Mouse (Mus musculus): ENCODE data around the gene Papola. TPM values are rescaled to one million over a fixed set of nuclear protein-coding genes. Genes with fewer than 3 reads are reported as not detected.

Gene Papola
- total and polyA plus RNA-seq, 2 experiments from 2014 or later = 84.1 to 119 TPM

DNA sequence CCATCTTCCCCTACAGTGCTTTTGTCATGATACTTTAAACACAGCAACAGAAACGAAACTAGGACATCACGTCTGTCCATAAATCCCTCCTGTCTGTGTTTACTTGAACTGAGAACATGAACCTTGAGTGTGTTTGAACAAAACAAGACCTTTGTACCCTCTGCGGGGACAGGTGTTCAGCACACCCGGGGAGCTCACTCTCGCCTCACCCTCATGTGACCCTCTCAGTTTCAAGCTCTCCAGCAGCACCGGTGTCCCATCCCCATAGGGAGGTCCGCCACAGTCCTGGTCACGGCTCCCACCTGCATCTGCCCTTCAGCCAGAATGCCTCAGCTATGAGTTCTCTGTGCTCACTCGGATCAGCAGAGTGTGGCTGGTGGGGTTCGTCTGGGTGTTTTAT lies 30.7 kb upstream of the Papola start:
- no peak overlapping the region for H3K27ac ChIP-seq
- 93% methylated on average over 10 of the region's 10 CpGs for WGBS
- H3K9me3 ChIP-seq (ENCODE audit: low read length) = no peaks in the 10 kb centered on the region
- no peak for TF ChIP-seq CTCF (IDR thresholded peaks at IDR 0.05; ENCODE audit: low read depth)
- H3K9ac ChIP-seq (replicated peaks; ENCODE audit: low read length) = no peak overlapping the region
- ATAC-seq (no peak), DNase-seq (ENCODE audit: low spot score) (no peak)
- no peaks in the 10 kb centered on the region for H3K4me1 ChIP-seq (ENCODE audit: insufficient read depth, low read length)
- no peak overlapping the region for H3K4me2 ChIP-seq (ENCODE audit: low read depth, low read length)
- H3K36me3 ChIP-seq (ENCODE audit: insufficient read depth, low read length) = no peaks in the 10 kb centered on the region
- no peak overlapping the region for H3K4me3 ChIP-seq (ENCODE audit: low read length)
- H3K27me3 ChIP-seq (ENCODE audit: insufficient read depth, low read length) = no peaks in the 10 kb centered on the region

DNA sequence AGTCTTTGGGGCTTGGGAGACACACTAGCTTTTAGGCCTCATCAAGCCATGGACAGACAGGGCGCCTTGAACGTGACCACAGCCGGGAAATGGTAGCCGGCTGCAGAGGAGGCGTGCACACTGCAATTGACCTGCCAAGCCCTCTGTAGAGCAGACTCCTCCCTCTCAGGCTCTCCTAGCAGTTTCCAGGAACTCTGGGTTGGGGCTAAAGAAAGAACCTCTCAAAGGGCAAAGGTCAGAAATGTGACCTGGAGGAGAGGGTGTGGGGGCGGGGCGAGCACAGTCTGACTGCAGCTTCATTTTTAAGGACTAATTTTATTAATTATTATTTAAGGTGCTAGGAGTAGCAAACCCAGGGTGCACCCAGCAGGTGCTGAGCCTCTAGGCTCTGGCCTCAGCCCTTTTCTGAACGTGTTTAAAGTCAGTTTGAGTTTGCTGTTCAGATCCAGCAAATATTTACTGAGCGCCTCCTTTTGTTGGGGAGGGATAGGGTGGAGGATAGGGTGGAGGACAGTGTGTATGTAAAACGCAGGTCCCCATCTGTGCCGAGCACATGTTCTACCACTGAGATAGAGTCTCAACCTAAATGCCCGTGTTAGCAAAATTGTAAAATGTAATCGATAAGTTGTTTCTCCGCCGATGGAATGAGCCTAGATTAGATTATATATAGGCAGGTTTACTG lies 26.5 kb upstream of the Papola start:
- Histone ChIP-seq H3K27ac (no peak overlapping the region), H3K4me1 (ENCODE audit: insufficient read depth, low read length) (no peaks in the 10 kb centered on the region), H3K4me3 (ENCODE audit: low read length) (no peak overlapping the region), H3K9me3 (ENCODE audit: low read length) (no peaks in the 10 kb centered on the region), H3K9ac (replicated peaks; ENCODE audit: low read length) (no peak overlapping the region), H3K27me3 (ENCODE audit: insufficient read depth, low read length) (no peaks in the 10 kb centered on the region), H3K4me2 (ENCODE audit: low read depth, low read length) (no peak overlapping the region), H3K36me3 (ENCODE audit: insufficient read depth, low read length) (no peaks in the 10 kb centered on the region)
- no peak for DNase-seq (ENCODE audit: low spot score)
- no peak for TF ChIP-seq CTCF (IDR thresholded peaks at IDR 0.05; ENCODE audit: low read depth)
- no peak for ATAC-seq
- 44% methylated on average over 15 of the region's 15 CpGs for WGBS

DNA sequence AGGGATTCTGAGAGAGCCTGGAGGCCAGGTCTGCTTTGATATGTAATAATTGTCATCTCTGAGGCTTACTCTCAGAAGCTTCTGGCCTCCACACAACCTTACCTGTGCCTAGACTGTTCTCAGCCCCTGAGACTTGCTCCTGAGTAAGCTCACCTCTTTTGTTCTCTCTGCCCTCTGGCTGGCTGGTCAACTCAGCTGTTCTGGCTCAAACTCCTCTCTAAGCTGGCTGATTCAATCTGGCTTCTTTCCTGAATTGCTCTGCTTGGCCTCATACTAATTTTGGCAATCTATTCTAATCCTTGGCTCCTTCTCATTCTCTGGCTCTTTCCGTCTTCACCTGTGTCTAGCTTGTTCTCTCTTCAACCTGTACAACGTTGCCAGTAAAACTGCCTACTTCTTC lies 25.6 kb upstream of the Papola start:
- Histone ChIP-seq H3K9ac (replicated peaks; ENCODE audit: low read length) (no peak overlapping the region), H3K36me3 (ENCODE audit: insufficient read depth, low read length) (no peaks in the 10 kb centered on the region), H3K4me1 (ENCODE audit: insufficient read depth, low read length) (no peaks in the 10 kb centered on the region), H3K9me3 (ENCODE audit: low read length) (no peaks in the 10 kb centered on the region), H3K4me3 (ENCODE audit: low read length) (no peak overlapping the region), H3K27ac (no peak overlapping the region), H3K27me3 (ENCODE audit: insufficient read depth, low read length) (no peaks in the 10 kb centered on the region), H3K4me2 (ENCODE audit: low read depth, low read length) (no peak overlapping the region)
- no peak for DNase-seq (ENCODE audit: low spot score)
- TF ChIP-seq CTCF (IDR thresholded peaks at IDR 0.05; ENCODE audit: low read depth) = no peak
- WGBS = 73% methylated on average over 2 of the region's 2 CpGs
- no peak for ATAC-seq

DNA sequence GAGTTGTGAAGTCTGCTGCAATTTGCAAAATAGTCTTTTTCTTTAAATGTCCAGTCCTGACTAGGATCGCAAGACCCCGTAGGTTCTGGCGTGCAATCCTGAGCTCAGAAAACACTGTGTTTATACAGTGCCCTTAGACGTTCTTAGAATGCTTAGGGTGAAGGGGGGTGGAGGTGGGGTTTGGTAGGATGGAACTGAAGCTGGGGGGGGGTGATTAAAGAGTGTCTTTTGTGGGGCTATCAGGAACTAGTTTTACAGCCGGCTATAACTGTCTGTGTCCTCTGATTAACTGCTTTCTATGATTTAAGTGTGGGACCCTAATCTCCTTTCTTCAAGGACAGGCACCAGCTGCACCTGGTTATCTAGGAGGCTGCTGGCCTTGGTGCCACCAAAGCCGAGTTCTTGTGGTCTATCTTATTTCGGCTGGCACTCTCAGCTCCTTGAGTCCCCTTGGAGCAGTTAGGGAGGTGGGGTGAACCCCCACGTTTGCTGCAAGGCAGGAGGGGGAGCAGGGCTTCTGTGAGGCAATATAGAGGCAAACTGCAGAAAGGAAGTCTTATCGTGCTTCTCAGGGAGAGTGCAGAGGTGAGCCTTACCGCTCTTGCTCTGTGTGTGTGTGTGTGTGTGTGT lies 24.5 kb upstream of the Papola start:
- no peaks in the 10 kb centered on the region for H3K9me3 ChIP-seq (ENCODE audit: low read length)
- no peaks in the 10 kb centered on the region for H3K36me3 ChIP-seq (ENCODE audit: insufficient read depth, low read length)
- no peaks in the 10 kb centered on the region for H3K4me1 ChIP-seq (ENCODE audit: insufficient read depth, low read length)
- no peak overlapping the region for H3K9ac ChIP-seq (replicated peaks; ENCODE audit: low read length)
- no peak for ATAC-seq
- H3K4me2 ChIP-seq (ENCODE audit: low read depth, low read length) = no peak overlapping the region
- TF ChIP-seq CTCF (IDR thresholded peaks at IDR 0.05; ENCODE audit: low read depth) = no peak
- 71% methylated on average over 10 of the region's 10 CpGs for WGBS
- no peaks in the 10 kb centered on the region for H3K27me3 ChIP-seq (ENCODE audit: insufficient read depth, low read length)
- DNase-seq (ENCODE audit: low spot score) = no peak
- no peak overlapping the region for H3K4me3 ChIP-seq (ENCODE audit: low read length)
- no peak overlapping the region for H3K27ac ChIP-seq

DNA sequence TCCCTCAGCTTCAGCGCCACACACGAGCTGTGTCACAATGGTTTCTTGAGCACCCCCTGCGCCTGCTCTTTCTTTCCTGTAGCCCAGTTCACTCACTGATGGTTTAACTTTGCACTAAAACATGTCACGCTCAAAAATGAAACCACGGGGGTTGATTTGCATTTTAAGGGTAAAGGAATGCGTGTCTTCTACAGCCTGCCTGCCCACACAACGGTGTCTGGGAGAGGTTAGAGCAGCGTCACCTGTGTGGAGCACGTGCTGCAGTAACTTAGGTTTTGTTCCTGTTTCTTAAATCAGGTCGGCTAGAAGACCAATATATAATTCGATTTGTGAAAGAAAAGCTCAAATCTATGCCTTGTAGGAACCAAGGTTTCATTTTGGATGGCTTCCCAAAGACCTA lies 23.3 kb upstream of the Papola start:
- no peaks in the 10 kb centered on the region for H3K9me3 ChIP-seq (ENCODE audit: low read length)
- 48% methylated on average over 11 of the region's 11 CpGs for WGBS
- no peak overlapping the region for H3K4me2 ChIP-seq (ENCODE audit: low read depth, low read length)
- H3K27me3 ChIP-seq (ENCODE audit: insufficient read depth, low read length) = no peaks in the 10 kb centered on the region
- DNase-seq (ENCODE audit: low spot score) (no peak), ATAC-seq (no peak)
- no peak overlapping the region for H3K27ac ChIP-seq
- no peak overlapping the region for H3K9ac ChIP-seq (replicated peaks; ENCODE audit: low read length)
- no peak for TF ChIP-seq CTCF (IDR thresholded peaks at IDR 0.05; ENCODE audit: low read depth)
- H3K36me3 ChIP-seq (ENCODE audit: insufficient read depth, low read length) = no peaks in the 10 kb centered on the region
- H3K4me1 ChIP-seq (ENCODE audit: insufficient read depth, low read length) = no peaks in the 10 kb centered on the region
- H3K4me3 ChIP-seq (ENCODE audit: low read length) = no peak overlapping the region

DNA sequence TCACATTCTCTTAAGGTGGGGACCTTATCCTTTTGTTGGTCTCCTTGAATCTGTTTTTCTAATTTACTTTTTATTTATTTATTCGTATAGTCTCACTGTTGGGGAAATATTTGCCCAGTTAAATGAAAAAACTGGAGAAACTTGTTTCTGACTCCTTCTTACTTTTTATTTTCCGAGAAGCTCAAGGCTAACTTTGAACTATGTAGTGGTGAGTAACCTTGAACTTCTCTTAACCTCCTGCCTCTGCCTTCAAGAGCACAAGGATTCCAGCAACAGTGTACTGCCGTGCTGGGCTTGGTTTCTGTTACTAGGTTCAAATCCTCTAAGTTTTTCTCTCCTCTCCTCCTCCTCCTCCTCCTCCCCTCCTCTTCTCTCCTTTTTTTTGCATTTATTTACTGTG lies 22.9 kb upstream of the Papola start:
- Histone ChIP-seq H3K9me3 (ENCODE audit: low read length) (no peaks in the 10 kb centered on the region), H3K27ac (no peak overlapping the region), H3K9ac (replicated peaks; ENCODE audit: low read length) (no peak overlapping the region), H3K27me3 (ENCODE audit: insufficient read depth, low read length) (no peaks in the 10 kb centered on the region), H3K4me1 (ENCODE audit: insufficient read depth, low read length) (no peaks in the 10 kb centered on the region), H3K4me3 (ENCODE audit: low read length) (no peak overlapping the region), H3K36me3 (ENCODE audit: insufficient read depth, low read length) (no peaks in the 10 kb centered on the region), H3K4me2 (ENCODE audit: low read depth, low read length) (no peak overlapping the region)
- ATAC-seq (no peak), DNase-seq (ENCODE audit: low spot score) (no peak)
- WGBS = 76% methylated on average over 3 of the region's 3 CpGs
- no peak for TF ChIP-seq CTCF (IDR thresholded peaks at IDR 0.05; ENCODE audit: low read depth)

DNA sequence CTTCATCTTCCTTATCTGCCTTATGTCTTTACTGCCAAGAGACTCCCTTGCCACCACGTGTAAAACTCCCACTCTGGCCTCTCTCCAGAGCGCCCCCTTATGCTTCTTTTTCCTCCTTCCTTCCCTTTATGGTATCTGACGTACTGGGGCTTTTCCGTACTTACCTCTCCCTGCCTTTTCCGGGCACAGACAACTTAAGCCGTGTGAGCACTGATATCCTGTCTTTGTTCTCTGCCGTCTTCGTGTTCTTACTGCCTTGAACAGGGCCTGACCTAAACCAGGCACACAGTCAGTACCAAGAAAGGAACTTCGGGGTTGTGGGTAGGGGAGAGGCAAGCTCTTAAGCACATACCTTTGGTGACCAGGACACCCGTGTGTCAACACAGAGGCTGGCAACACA lies 14.8 kb upstream of the Papola start:
- TF ChIP-seq CTCF (IDR thresholded peaks at IDR 0.05; ENCODE audit: low read depth) = no peak
- Histone ChIP-seq H3K4me2 (ENCODE audit: low read depth, low read length) (no peak overlapping the region), H3K9me3 (ENCODE audit: low read length) (no peaks in the 10 kb centered on the region), H3K27me3 (ENCODE audit: insufficient read depth, low read length) (no peaks in the 10 kb centered on the region), H3K27ac (no peak overlapping the region), H3K4me1 (ENCODE audit: insufficient read depth, low read length) (no peaks in the 10 kb centered on the region), H3K36me3 (ENCODE audit: insufficient read depth, low read length) (no peaks in the 10 kb centered on the region), H3K9ac (replicated peaks; ENCODE audit: low read length) (no peak overlapping the region), H3K4me3 (ENCODE audit: low read length) (no peak overlapping the region)
- ATAC-seq (no peak), DNase-seq (ENCODE audit: low spot score) (no peak)
- WGBS = 72% methylated on average over 10 of the region's 10 CpGs
